Mouse (Mus musculus) left cerebral cortex, postnatal 10 days (tissue): ENCODE data around the gene Crb1. TPM values are rescaled to one million over a fixed set of nuclear protein-coding genes. Genes with fewer than 3 reads are reported as not detected.
A peak's percentile ranks its signal among the peaks of the same experiment; 100 is the strongest.

Experiments
- DNase-seq, 2 experiments: peaks; one replicate each; pipeline ENCODE4 v3.0.0; 2021 to 2022; ENCODE audit warnings: low spot score in 2 of 2, mixed read lengths in 1 of 2; ENCODE audit errors: extremely low spot score in 1 of 2
- intact Hi-C: fragments of 180-260 bp; cut with DNase I; formaldehyde crosslinking; loops from one replicate; pipeline ENCODE4 v1.15.1; 2025
- total RNA-seq, 2 experiments: library from RNA; stranded (reverse); gene quantifications; 2 replicates each; pipeline ENCODE4 v1.2.3; 2021

The Crb1 gene
- total RNA-seq, 2 experiments from 2014 or later = 1.1 to 1.2 TPM

GRCm38 (mm10) chr1:139249159-139249558 lies 127.7 kb downstream of the Crb1 start:
- intact Hi-C loops = no loop called here
- DNase-seq = no peak

- intact Hi-C loops = no loop called here
- no peak for DNase-seq
Observed at GRCm38 (mm10) chr1:139246723-139247380, 130.0 kb downstream of the Crb1 start.

GRCm38 (mm10) chr1:139236794-139237193 lies 140.1 kb downstream of the Crb1 start:
- intact Hi-C loops = no loop called here
- no peak for DNase-seq

GRCm38 (mm10) chr1:139234611-139235568 lies 142.0 kb downstream of the Crb1 start:
- intact Hi-C loops = no loop called here
- DNase-seq = no peak

GRCm38 (mm10) chr1:139232636-139233035 lies 144.3 kb downstream of the Crb1 start:
- intact Hi-C loops = no loop called here
- DNase-seq = no peak

- DNase-seq = no peak
- intact Hi-C loops = no loop called here
Observed at GRCm38 (mm10) chr1:139224309-139224949, 152.5 kb downstream of the Crb1 start.

- intact Hi-C loops = no loop called here
- DNase-seq = no peak
Observed at GRCm38 (mm10) chr1:139223804-139224203, 153.1 kb downstream of the Crb1 start.

- intact Hi-C loops = no loop called here
Observed at GRCm38 (mm10) chr1:139215311-139215710, 161.6 kb downstream of the Crb1 start.

GRCm38 (mm10) chr1:139210505-139210904 lies 166.4 kb downstream of the Crb1 start:
- no peak for DNase-seq
- intact Hi-C loops = no loop called here

More at GRCm38 (mm10) chr1:139215311-139215710, 161.6 kb downstream of the Crb1 start:
- no peak for DNase-seq

- peak; percentile 30 to 42 for DNase-seq
- intact Hi-C loops = no loop called here
Observed at GRCm38 (mm10) chr1:139209796-139210195, 167.1 kb downstream of the Crb1 start.

GRCm38 (mm10) chr1:139206259-139206658 lies 170.6 kb downstream of the Crb1 start:
- no peak for DNase-seq

GRCm38 (mm10) chr1:139203026-139203425 lies 173.9 kb downstream of the Crb1 start:
- intact Hi-C loops = no loop called here
- DNase-seq = no peak

More at GRCm38 (mm10) chr1:139206259-139206658, 170.6 kb downstream of the Crb1 start:
- intact Hi-C loops = no loop called here

- intact Hi-C loops = no loop called here
- DNase-seq = no peak
Observed at GRCm38 (mm10) chr1:139194428-139195028, 182.4 kb downstream of the Crb1 start.

- DNase-seq = no peak
- intact Hi-C loops = no loop called here
Observed at GRCm38 (mm10) chr1:139194011-139194410, 182.9 kb downstream of the Crb1 start.

GRCm38 (mm10) chr1:139192635-139193034 lies 184.3 kb downstream of the Crb1 start:
- no peak for DNase-seq
- intact Hi-C loops = no loop called here

- intact Hi-C loops = no loop called here
Observed at GRCm38 (mm10) chr1:139180481-139181149, 196.3 kb downstream of the Crb1 start.

GRCm38 (mm10) chr1:139179707-139180106 lies 197.2 kb downstream of the Crb1 start:
- no peak for DNase-seq
- intact Hi-C loops = loop anchor here (10.0 kb wide), 1 partner anchor 85 kb away; no protein-coding TSS in a partner anchor

More at GRCm38 (mm10) chr1:139180481-139181149, 196.3 kb downstream of the Crb1 start:
- peak in 1 of 2 experiments; percentile 13 for DNase-seq
